Mouse (Mus musculus) G1E (cell line): ENCODE measurements around the gene Actl6b.
A peak's percentile ranks its signal among the peaks of the same experiment; 100 is the strongest.

Source experiments
- CTCF ChIP-seq: IDR thresholded peaks from 2 replicates; pipeline ENCODE4 v1.5.1; 2012; ENCODE audit warnings: low read depth, low read length, inconsistent platforms, mixed read lengths
- GATA1 ChIP-seq: IDR thresholded peaks from 2 replicates; pipeline ENCODE4 v1.6.1; 2012; ENCODE audit warnings: borderline replicate concordance, low read length, inconsistent platforms, mixed read lengths
- GATA2 ChIP-seq: IDR thresholded peaks from 2 replicates; pipeline ENCODE4 v1.6.1; 2012; ENCODE audit warnings: low read depth, low read length, inconsistent platforms, borderline replicate concordance
- POLR2AphosphoS5 ChIP-seq: IDR thresholded peaks from 2 replicates; pipeline ENCODE4 v1.6.1; 2012; ENCODE audit warnings: low read depth, low read length, inconsistent platforms; ENCODE audit not compliant: insufficient replicate concordance
- TAL1 ChIP-seq: conservative IDR thresholded peaks from 2 replicates; pipeline ENCODE4 v1.6.1; 2012; ENCODE audit warnings: low read depth, low read length, inconsistent platforms, mixed read lengths

GRCm38 (mm10) chr5:137518436-137518835 lies 34.9 kb upstream of the Actl6b start, which contains the start of gene Gigyf1:
- TF ChIP-seq CTCF (peak; percentile 46; the same call in 1 of the 2 replicates), POLR2AphosphoS5 (no peak), TAL1 (no peak), GATA1 (no peak), GATA2 (no peak)
